Mouse (Mus musculus) lung, postnatal 0 days (tissue): Measurements from ENCODE around the gene Gdf11. TPM values are rescaled to one million over a fixed set of nuclear protein-coding genes. Genes with fewer than 3 reads are reported as not detected.

Source experiments
- ATAC-seq: fragments of 200-750 bp; cut with Nextera tagmentation; 2 replicates; pipeline ENCODE4 v1.8.0; 2017; ENCODE audit warnings: moderate library complexity
- DNase-seq: peaks from one replicate; pipeline ENCODE4 v3.0.0-alpha.2; 2016; ENCODE audit warnings: low spot score
- H3K27ac ChIP-seq: fragments of 300-500 bp; sonication (generic); 2 replicates; pipeline ENCODE4 v1.5.1; 2014; ENCODE audit warnings: antibody characterized with exemption, mild to moderate bottlenecking, low read length, mixed read lengths
- H3K27me3 ChIP-seq: fragments of 300-500 bp; sonication (generic); replicated peaks from 2 replicates; pipeline ENCODE4 v1.6.1; 2014; ENCODE audit warnings: low read length, mixed read lengths; ENCODE audit not compliant: insufficient read depth
- H3K36me3 ChIP-seq: fragments of 300-500 bp; sonication (generic); 2 replicates; pipeline ENCODE4 v1.6.1; 2014; ENCODE audit warnings: low read length, mixed read lengths; ENCODE audit not compliant: insufficient read depth
- H3K4me1 ChIP-seq: fragments of 300-500 bp; sonication (generic); 2 replicates; pipeline ENCODE4 v1.6.1; 2014; ENCODE audit warnings: antibody characterized with exemption, low read depth, low read length, mixed read lengths; ENCODE audit not compliant: insufficient read depth
- H3K4me2 ChIP-seq: fragments of 300-500 bp; sonication (generic); replicated peaks from 2 replicates; pipeline ENCODE4 v1.6.1; 2014; ENCODE audit warnings: low read depth, mild to moderate bottlenecking, low read length, moderate library complexity, mixed read lengths
- H3K4me3 ChIP-seq: fragments of 300-500 bp; sonication (generic); 2 replicates; pipeline ENCODE4 v1.5.1; 2014; ENCODE audit warnings: low read depth, low read length
- H3K9ac ChIP-seq: fragments of 300-500 bp; sonication (generic); replicated peaks from 2 replicates; pipeline ENCODE4 v1.6.1; 2014; ENCODE audit warnings: low read depth, mild to moderate bottlenecking
- H3K9me3 ChIP-seq: fragments of 300-500 bp; sonication (generic); 2 replicates; pipeline ENCODE4 v1.6.1; 2016; ENCODE audit warnings: low read length, mixed read lengths
- CTCF ChIP-seq: IDR thresholded peaks from 2 replicates; pipeline ENCODE4 v1.5.1; 2016; ENCODE audit warnings: antibody characterized with exemption, mild to moderate bottlenecking
- EP300 ChIP-seq: IDR thresholded peaks from 2 replicates; pipeline ENCODE4 v1.6.1; 2016; ENCODE audit warnings: antibody characterized with exemption, mild to moderate bottlenecking, control low read depth
- WGBS: fragments of 180-500 bp; shearing (Covaris S2); extraction: QIAGEN DNeasy Blood & Tissue Kit; methylation state at CpG from one replicate; pipeline ENCODE4 v1.1.7; 2014; 5-methylcytosine and 5-hydroxymethylcytosine counted together
- polyA plus RNA-seq: library from polyadenylated mRNA; unstranded; fragments of >200 nt; fragmentation: Nextera tagmentation; extraction: Ambion mirVana; gene quantifications from 2 replicates; pipeline ENCODE4 v1.2.1, GENCODE M21; 2015

Gene Gdf11
- polyA plus RNA-seq: 1.6 and 2.1 TPM in 2 replicates

- under 1% methylated on average over 38 of the region's 89 CpGs for WGBS
- H3K27me3 ChIP-seq: peaks cover 10% of the 10 kb centered on the region
- DNase-seq (peak; percentile 64), ATAC-seq (peak; percentile 65)
- peaks cover 6% of the 10 kb centered on the region; the same call in 1 of the 2 replicates for H3K4me1 ChIP-seq
- H3K4me2 ChIP-seq: peak within 1 kb of the TSS; percentile 97
- peak within 1 kb of the TSS; percentile 53 for H3K4me3 ChIP-seq
- H3K27ac ChIP-seq: no peak within 1 kb of the TSS
- H3K36me3 ChIP-seq: no peaks in the 10 kb centered on the region; the same call in 1 of the 2 replicates
- no peaks in the 10 kb centered on the region for H3K9me3 ChIP-seq
- TF ChIP-seq EP300: no peak
- peak; percentile 35 for TF ChIP-seq CTCF
- H3K9ac ChIP-seq: peak within 1 kb of the TSS; percentile 39
Observed at GRCm38 (mm10) chr10:128891296-128892094, at the start of gene Gdf11. Gene Gdf11 (minus strand): TSS chr10:128891718.

GRCm38 (mm10) chr10:128940475-128941061 lies 49.0 kb upstream of the Gdf11 start:
- no peak for ATAC-seq
- Histone ChIP-seq H3K9ac (no peak overlapping the region), H3K4me3 (no peak overlapping the region), H3K4me1 (0 out of 2 replicates have a peak, but pooled peaks cover 5% of the 10 kb centered on the region), H3K4me2 (no peak overlapping the region), H3K9me3 (no peaks in the 10 kb centered on the region), H3K36me3 (no peaks in the 10 kb centered on the region), H3K27me3 (no peaks in the 10 kb centered on the region), H3K27ac (no peak overlapping the region)
- no peak for TF ChIP-seq CTCF
- WGBS: 75% methylated on average over 10 of the region's 10 CpGs
- no peak for DNase-seq

GRCm38 (mm10) chr10:128938974-128939373 lies 47.5 kb upstream of the Gdf11 start:
- peaks cover 5% of the 10 kb centered on the region; the same call in 1 of the 2 replicates for H3K27me3 ChIP-seq
- peaks cover 6% of the 10 kb centered on the region; the same call in 1 of the 2 replicates for H3K4me1 ChIP-seq
- no peak overlapping the region for H3K4me2 ChIP-seq
- ATAC-seq (peak; percentile 69), DNase-seq (no peak)
- H3K36me3 ChIP-seq: no peaks in the 10 kb centered on the region
- H3K4me3 ChIP-seq: no peak overlapping the region
- no peak overlapping the region for H3K9ac ChIP-seq
- no peaks in the 10 kb centered on the region for H3K9me3 ChIP-seq
- H3K27ac ChIP-seq: no peak overlapping the region
- TF ChIP-seq CTCF: no peak
- no peak for TF ChIP-seq EP300
- 40% methylated on average over 5 of the region's 5 CpGs for WGBS

GRCm38 (mm10) chr10:128938457-128938856 lies 46.9 kb upstream of the Gdf11 start:
- peak; percentile 66 for DNase-seq
- H3K4me1 ChIP-seq: peaks cover 7% of the 10 kb centered on the region; the same call in 1 of the 2 replicates
- TF ChIP-seq CTCF (no peak), EP300 (no peak)
- 60% methylated on average over 9 of the region's 9 CpGs for WGBS
- H3K4me3 ChIP-seq: no peak overlapping the region
- peak; percentile 74 for ATAC-seq
- no peak overlapping the region for H3K9ac ChIP-seq
- H3K9me3 ChIP-seq: no peaks in the 10 kb centered on the region
- no peaks in the 10 kb centered on the region for H3K36me3 ChIP-seq
- no peak overlapping the region for H3K4me2 ChIP-seq
- peaks cover 5% of the 10 kb centered on the region for H3K27me3 ChIP-seq
- no peak overlapping the region for H3K27ac ChIP-seq

GRCm38 (mm10) chr10:128937756-128938390 lies 46.4 kb upstream of the Gdf11 start:
- ATAC-seq (no peak), DNase-seq (no peak)
- TF ChIP-seq CTCF (no peak), EP300 (no peak)
- Histone ChIP-seq H3K27me3 (peaks cover 5% of the 10 kb centered on the region), H3K4me1 (peaks cover 7% of the 10 kb centered on the region; the same call in 1 of the 2 replicates), H3K9ac (no peak overlapping the region), H3K27ac (no peak overlapping the region), H3K9me3 (no peaks in the 10 kb centered on the region), H3K36me3 (no peaks in the 10 kb centered on the region), H3K4me3 (no peak overlapping the region), H3K4me2 (no peak overlapping the region)
- WGBS: 65% methylated on average over 12 of the region's 12 CpGs
